8 mouse cellular contexts compared by ENCODE assay signal in the genomic region with DNA sequence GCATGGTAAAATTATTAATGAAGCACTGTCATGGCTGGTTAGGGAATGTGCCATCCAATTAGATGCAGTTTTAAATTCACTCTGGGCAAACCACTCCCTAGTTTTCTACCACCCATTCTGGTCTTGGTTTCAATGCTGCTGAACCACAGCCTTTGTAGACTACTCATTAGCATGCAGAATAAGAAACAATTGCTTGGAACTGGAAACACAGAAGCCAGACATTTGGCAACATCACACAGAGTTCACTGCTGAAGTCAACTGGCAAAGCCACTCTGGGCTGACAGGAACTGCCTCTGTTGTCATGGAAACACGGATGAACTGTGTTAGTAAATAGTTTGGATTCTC. TPM values are rescaled to one million over a fixed set of nuclear protein-coding genes. Genes with fewer than 3 reads are reported as not detected.
DNase-seq lines count a peak whose midpoint lies in the region; ATAC-seq and TF ChIP-seq lines count a peak whose summit lies in the region.

No protein-coding gene starts in this region.

- TF ChIP-seq CTCF in hindbrain, postnatal 0 days (IDR thresholded peaks at IDR 0.05; ENCODE audit: low read depth), result no peak

- no peaks in the 10 kb centered on the region for H3K9me3 ChIP-seq in heart, embryonic 10.5 days
- H3K9me3 ChIP-seq in hindbrain, postnatal 0 days (ENCODE audit: low read length), result no peaks in the 10 kb centered on the region
- H3K9me3 ChIP-seq in midbrain, embryonic 14.5 days (ENCODE audit: control insufficient read depth, low read length), result no peaks in the 10 kb centered on the region

- peak; percentile 97 for ATAC-seq in hindbrain, postnatal 0 days
- ATAC-seq in midbrain, embryonic 14.5 days (ENCODE audit: low FRiP score, low TSS enrichment), result peak; percentile 92
- ATAC-seq in megakaryocyte, adult 5-6 weeks (ENCODE audit: poor library complexity, severe bottlenecking), result no peak

- no peaks in the 10 kb centered on the region for H3K36me3 ChIP-seq in heart, embryonic 10.5 days
- H3K36me3 ChIP-seq in hindbrain, postnatal 0 days (ENCODE audit: insufficient read depth, low read length), result no peaks in the 10 kb centered on the region
- no peaks in the 10 kb centered on the region for H3K36me3 ChIP-seq in midbrain, embryonic 14.5 days (ENCODE audit: control insufficient read depth, insufficient read depth, low read length)

- H3K4me3 ChIP-seq in heart, embryonic 10.5 days, result no peak overlapping the region
- no peak overlapping the region for H3K4me3 ChIP-seq in hindbrain, postnatal 0 days (ENCODE audit: low read length)
- H3K4me3 ChIP-seq in midbrain, embryonic 14.5 days (replicated peaks; ENCODE audit: low read depth, low read length), result no peak overlapping the region

- WGBS in heart, embryonic 10.5 days, result 47% methylated on average over 1 of the region's 1 CpGs
- 0% methylated on average over 1 of the region's 1 CpGs for WGBS in hindbrain, postnatal 0 days
- WGBS in midbrain, embryonic 14.5 days, result 15% methylated on average over 1 of the region's 1 CpGs

- DNase-seq in heart, embryonic 10.5 days (ENCODE audit: low spot score), result peak; percentile 1
- DNase-seq in heart, adult 9 months (ENCODE audit: low spot score in 2 of 2), result no peak
- DNase-seq in cerebellum, postnatal 14 days, result peak; percentile 37 to 63
- peak; percentile 92 for DNase-seq in hindbrain, postnatal 0 days (ENCODE audit: low spot score)
- peak; percentile 89 for DNase-seq in midbrain, embryonic 14.5 days
- no peak for DNase-seq in ovary, postnatal 36 days (ENCODE audit: low spot score)
- no peak for DNase-seq in spleen, adult 18-20 months

- peak overlapping the region; percentile 35 for H3K4me2 ChIP-seq in hindbrain, postnatal 0 days (ENCODE audit: low read depth, low read length)
- peak overlapping the region; percentile 35 for H3K4me2 ChIP-seq in midbrain, embryonic 14.5 days (ENCODE audit: low read length)

- H3K27me3 ChIP-seq in heart, embryonic 10.5 days (ENCODE audit: insufficient read depth, poor library complexity, severe bottlenecking), result no peaks in the 10 kb centered on the region
- no peaks in the 10 kb centered on the region for H3K27me3 ChIP-seq in hindbrain, postnatal 0 days (ENCODE audit: insufficient read depth, low read length)
- H3K27me3 ChIP-seq in midbrain, embryonic 14.5 days (ENCODE audit: control insufficient read depth, insufficient read depth, low read length), result no peaks in the 10 kb centered on the region

- H3K27ac ChIP-seq in heart, embryonic 10.5 days, result no peak overlapping the region
- H3K27ac ChIP-seq in hindbrain, postnatal 0 days, result peak overlapping the region; percentile 85
- H3K27ac ChIP-seq in midbrain, embryonic 14.5 days (replicated peaks; ENCODE audit: low read depth, low read length), result peak overlapping the region; percentile 89

- H3K4me1 ChIP-seq in heart, embryonic 10.5 days, result no peaks in the 10 kb centered on the region
- H3K4me1 ChIP-seq in hindbrain, postnatal 0 days (ENCODE audit: insufficient read depth, low read length), result peaks cover 23% of the 10 kb centered on the region
- peaks cover 32% of the 10 kb centered on the region for H3K4me1 ChIP-seq in midbrain, embryonic 14.5 days (ENCODE audit: control insufficient read depth, insufficient read depth, low read length)

- H3K9ac ChIP-seq in hindbrain, postnatal 0 days (replicated peaks; ENCODE audit: low read length), result no peak overlapping the region
- no peak overlapping the region for H3K9ac ChIP-seq in midbrain, embryonic 14.5 days (replicated peaks; ENCODE audit: low read length)

RNA-seq across cellular contexts. Expression of a gene that starts 50.0 kb away (rescaled TPM):
- polyA plus RNA-seq in heart, embryonic 10.5 days (2016; fragmentation: Nextera tagmentation; extraction: Ambion mirVana), result 0.10 and 0.29 TPM in 2 replicates
- 23.4 and 108 TPM in 2 replicates for total RNA-seq in hindbrain, postnatal 0 days (2014; rRNA removed)
- 69.6 and 80.1 TPM in 2 replicates for polyA plus RNA-seq in hindbrain, postnatal 0 days (2015; fragmentation: Nextera tagmentation; extraction: Ambion mirVana)
- polyA plus RNA-seq in midbrain, embryonic 14.5 days (2014; fragmentation: Nextera tagmentation; extraction: Ambion mirVana), result 119 and 132 TPM in 2 replicates
- not detected in 2 replicates for total RNA-seq in megakaryocyte, adult 5-6 weeks (2015)
- not detected in 2 replicates for total RNA-seq in megakaryocyte, adult 5-6 weeks (2017)

Comparison
In these comparisons a context has a peak if more than half of its experiments do, and no peak if none do; other contexts are left out.
1. DNase-seq: peak in heart, embryonic 10.5 days (single experiment), cerebellum, postnatal 14 days (2 of 2), hindbrain, postnatal 0 days (single experiment) and midbrain, embryonic 14.5 days (single experiment); none in heart, adult 9 months (0 of 2), ovary, postnatal 36 days (single experiment) and spleen, adult 18-20 months (0 of 2).
2. RNA of a gene that starts 50.0 kb away (polyA plus RNA-seq): 119 to 132 TPM in midbrain, embryonic 14.5 days and 69.6 to 80.1 TPM in hindbrain, postnatal 0 days; 0.10 to 0.29 TPM in heart, embryonic 10.5 days; every median in the first group is over 10 times any median in the second.